Mouse (Mus musculus) stomach, postnatal 0 days (tissue): ENCODE measurements at regions not wholly inside any gene's neighbourhood (a gene's known extent, or its start where the extent isn't known, plus 50 kb on each side); places are given as distances from the start of the nearest gene placed in this dataset.

Source experiments
- CTCF ChIP-seq: IDR thresholded peaks from 2 replicates; pipeline ENCODE4 v1.5.1; 2016; ENCODE audit warnings: antibody characterized with exemption, low read depth, mild to moderate bottlenecking, moderate library complexity
- EP300 ChIP-seq: optimal IDR thresholded peaks from 2 replicates; pipeline ENCODE3; 2016; ENCODE audit warnings: antibody characterized with exemption

DNA sequence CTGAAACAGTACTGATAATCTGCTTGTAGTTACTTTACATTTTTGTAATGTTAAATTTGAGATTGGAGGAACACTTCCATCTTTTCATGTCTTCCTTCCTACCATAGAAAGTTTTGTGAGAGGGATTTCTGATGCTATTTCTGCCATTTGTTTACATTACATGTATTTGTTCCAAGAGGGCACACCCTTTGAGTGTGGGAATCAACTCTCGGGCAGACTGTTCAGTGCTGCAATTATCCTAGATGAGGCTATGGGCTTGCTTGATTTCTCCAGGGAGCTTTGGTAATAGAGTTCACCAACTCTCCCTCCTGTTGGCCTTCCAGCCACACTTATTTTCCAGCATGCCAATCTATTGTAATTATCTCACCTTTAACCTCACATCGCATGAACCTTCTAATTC is 52.4 kb downstream of the Gm13691 start:
- TF ChIP-seq CTCF (no peak), EP300 (no peak)
